Mouse (Mus musculus): ENCODE measurements around the gene Cct4. TPM values are rescaled to one million over a fixed set of nuclear protein-coding genes. Genes with fewer than 3 reads are reported as not detected.

Gene Cct4
- polyA plus RNA-seq, 1 experiment from 2014 or later: 271 TPM

DNA sequence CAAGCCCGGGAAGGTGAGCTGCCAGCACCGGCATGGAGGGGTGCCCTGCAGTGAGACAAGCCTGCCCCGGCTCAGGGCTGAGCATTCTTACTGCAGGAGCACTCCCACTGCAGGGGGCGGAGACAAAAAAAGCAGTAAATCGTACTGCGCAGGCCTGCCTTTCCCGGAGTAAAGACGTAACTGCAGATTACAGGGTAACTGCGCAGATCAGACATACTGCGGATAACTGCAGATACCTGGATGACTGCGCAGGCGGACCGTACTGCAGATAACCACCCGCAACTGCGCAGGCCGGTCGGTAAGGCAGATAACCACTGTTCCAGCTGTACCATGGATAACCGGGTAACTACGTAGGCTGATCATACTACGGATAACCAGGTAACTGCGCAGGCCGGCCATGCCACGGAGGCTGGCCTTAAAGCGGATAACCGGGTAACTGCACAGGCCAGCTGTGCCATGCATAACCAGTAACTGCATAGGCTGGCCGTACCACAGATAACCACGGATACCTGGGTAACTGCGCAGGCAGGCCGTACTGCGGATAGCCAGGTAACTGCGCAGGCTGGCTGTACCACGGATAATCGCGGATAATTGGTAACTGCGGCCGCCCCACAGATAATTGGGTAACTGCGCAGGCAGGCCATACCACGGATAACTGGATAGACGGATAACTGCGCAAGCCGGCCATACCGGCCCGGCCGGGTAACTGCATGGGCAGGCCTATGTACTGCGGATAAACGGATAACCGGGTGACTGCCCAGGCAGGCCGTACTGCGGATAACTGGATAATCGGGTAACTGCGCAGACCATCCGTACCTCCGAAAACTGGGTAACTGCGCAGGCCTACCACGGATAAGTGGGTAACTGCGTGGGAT is 18.2 kb upstream of the Cct4 start, which contains the start of gene Zrsr1:
TSS of gene Zrsr1 (plus strand) at position 171 of the 875 bp plus-strand sequence.
- peak within 1 kb of the TSS; percentile 62 for H3K4me2 ChIP-seq
- ATAC-seq (ENCODE audit: borderline replicate concordance, extremely low read depth, low FRiP score, low TSS enrichment): peak; percentile 76
- peak within 1 kb of the TSS; percentile 29 for H3K9ac ChIP-seq
- 0 out of 2 replicates have a peak, but pooled peaks cover 16% of the 10 kb centered on the region for H3K9me3 ChIP-seq
- H3K36me3 ChIP-seq: peaks cover 23% of the 10 kb centered on the region; the same call in 1 of the 2 replicates
- peaks cover 16% of the 10 kb centered on the region for H3K4me1 ChIP-seq
- 56% methylated on average over 56 of the region's 56 CpGs for WGBS
- H3K27ac ChIP-seq: peak within 1 kb of the TSS; percentile 72
- H3K27me3 ChIP-seq: no peaks in the 10 kb centered on the region
- H3K4me3 ChIP-seq: peak within 1 kb of the TSS; percentile 53

- H3K27me3 ChIP-seq: no peaks in the 10 kb centered on the region
- peak overlapping the region; percentile 46 for H3K9ac ChIP-seq
- peak overlapping the region; percentile 53 for H3K4me3 ChIP-seq
- peak; percentile 72 for ATAC-seq (ENCODE audit: borderline replicate concordance, extremely low read depth, low FRiP score, low TSS enrichment)
- 47% methylated on average over 44 of the region's 46 CpGs for WGBS
- 0 out of 2 replicates have a peak, but pooled peaks cover 16% of the 10 kb centered on the region for H3K9me3 ChIP-seq
- peak overlapping the region; percentile 62 for H3K4me2 ChIP-seq
- H3K4me1 ChIP-seq: peaks cover 16% of the 10 kb centered on the region
- peak overlapping the region; percentile 72 for H3K27ac ChIP-seq
- peaks cover 25% of the 10 kb centered on the region; the same call in 1 of the 2 replicates for H3K36me3 ChIP-seq
Observed at GRCm38 (mm10) chr11:22972746-22973526, 17.4 kb upstream of the Cct4 start.

DNA sequence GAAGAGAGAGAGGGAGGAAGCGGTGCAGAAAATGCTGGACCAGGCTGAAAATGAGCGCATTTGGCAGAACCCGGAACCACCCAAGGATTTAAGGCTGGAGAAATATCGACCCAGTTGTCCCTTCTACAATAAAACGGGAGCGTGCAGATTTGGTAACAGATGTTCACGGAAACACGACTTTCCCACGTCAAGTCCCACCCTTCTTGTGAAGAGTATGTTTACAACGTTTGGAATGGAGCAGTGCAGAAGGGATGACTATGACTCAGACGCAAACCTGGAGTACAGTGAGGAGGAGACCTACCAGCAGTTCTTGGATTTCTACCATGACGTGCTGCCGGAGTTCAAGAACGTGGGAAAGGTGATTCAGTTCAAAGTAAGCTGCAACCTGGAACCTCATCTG is 16.7 kb upstream of the Cct4 start:
- Histone ChIP-seq H3K27ac (peak overlapping the region; percentile 72), H3K4me3 (peak overlapping the region; percentile 53), H3K9me3 (0 out of 2 replicates have a peak, but pooled peaks cover 16% of the 10 kb centered on the region), H3K4me2 (peak overlapping the region; percentile 59), H3K36me3 (peaks cover 29% of the 10 kb centered on the region; the same call in 1 of the 2 replicates), H3K9ac (peak overlapping the region; percentile 46), H3K27me3 (no peaks in the 10 kb centered on the region), H3K4me1 (peaks cover 16% of the 10 kb centered on the region)
- no peak for ATAC-seq (ENCODE audit: borderline replicate concordance, extremely low read depth, low FRiP score, low TSS enrichment)
- WGBS: 33% methylated on average over 14 of the region's 14 CpGs

DNA sequence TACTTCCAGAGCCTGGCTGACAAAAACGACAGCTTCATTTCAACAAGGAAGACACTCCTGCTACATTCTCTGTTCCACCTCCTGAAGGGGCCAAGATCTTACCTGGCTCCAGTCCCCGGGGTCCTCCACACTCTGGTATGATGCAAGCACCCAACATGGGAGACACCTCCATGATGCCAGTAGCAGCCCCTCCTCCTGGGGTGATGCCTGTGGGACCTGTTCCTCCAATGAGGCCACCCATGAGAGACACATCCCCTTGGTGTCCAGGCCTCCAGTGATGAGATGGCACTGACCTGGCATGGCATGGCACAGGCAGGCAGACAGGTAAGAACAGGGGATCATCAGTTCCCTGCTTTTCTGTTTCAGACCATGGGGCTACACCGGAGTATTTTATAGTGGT is 12.1 kb upstream of the Cct4 start:
- H3K27me3 ChIP-seq: no peaks in the 10 kb centered on the region
- no peak overlapping the region for H3K9ac ChIP-seq
- WGBS: 85% methylated on average over 3 of the region's 3 CpGs
- no peak overlapping the region for H3K4me3 ChIP-seq
- H3K4me1 ChIP-seq: peaks cover 35% of the 10 kb centered on the region
- ATAC-seq (ENCODE audit: borderline replicate concordance, extremely low read depth, low FRiP score, low TSS enrichment): no peak
- H3K4me2 ChIP-seq: no peak overlapping the region
- 0 out of 2 replicates have a peak, but pooled peaks cover 8% of the 10 kb centered on the region for H3K9me3 ChIP-seq
- H3K27ac ChIP-seq: no peak overlapping the region
- H3K36me3 ChIP-seq: peaks cover 32% of the 10 kb centered on the region; the same call in 1 of the 2 replicates

- H3K4me1 ChIP-seq: peaks cover 35% of the 10 kb centered on the region
- ATAC-seq (ENCODE audit: borderline replicate concordance, extremely low read depth, low FRiP score, low TSS enrichment): no peak
- H3K4me2 ChIP-seq: no peak overlapping the region
- WGBS: 77% methylated on average over 1 of the region's 1 CpGs
- no peak overlapping the region for H3K9ac ChIP-seq
- 0 out of 2 replicates have a peak, but pooled peaks cover 7% of the 10 kb centered on the region for H3K9me3 ChIP-seq
- H3K4me3 ChIP-seq: no peak overlapping the region
- no peaks in the 10 kb centered on the region for H3K27me3 ChIP-seq
- no peak overlapping the region for H3K27ac ChIP-seq
- H3K36me3 ChIP-seq: peaks cover 27% of the 10 kb centered on the region; the same call in 1 of the 2 replicates
Observed at GRCm38 (mm10) chr11:22978711-22979110, 11.6 kb upstream of the Cct4 start.

GRCm38 (mm10) chr11:22979221-22979620 is 11.1 kb upstream of the Cct4 start:
- Histone ChIP-seq H3K9me3 (0 out of 2 replicates have a peak, but pooled peaks cover 2% of the 10 kb centered on the region), H3K27ac (no peak overlapping the region), H3K4me1 (peaks cover 32% of the 10 kb centered on the region), H3K27me3 (no peaks in the 10 kb centered on the region), H3K4me3 (no peak overlapping the region), H3K4me2 (no peak overlapping the region), H3K36me3 (peaks cover 22% of the 10 kb centered on the region; the same call in 1 of the 2 replicates), H3K9ac (no peak overlapping the region)
- ATAC-seq (ENCODE audit: borderline replicate concordance, extremely low read depth, low FRiP score, low TSS enrichment): no peak
- WGBS: 76% methylated on average over 1 of the region's 1 CpGs

DNA sequence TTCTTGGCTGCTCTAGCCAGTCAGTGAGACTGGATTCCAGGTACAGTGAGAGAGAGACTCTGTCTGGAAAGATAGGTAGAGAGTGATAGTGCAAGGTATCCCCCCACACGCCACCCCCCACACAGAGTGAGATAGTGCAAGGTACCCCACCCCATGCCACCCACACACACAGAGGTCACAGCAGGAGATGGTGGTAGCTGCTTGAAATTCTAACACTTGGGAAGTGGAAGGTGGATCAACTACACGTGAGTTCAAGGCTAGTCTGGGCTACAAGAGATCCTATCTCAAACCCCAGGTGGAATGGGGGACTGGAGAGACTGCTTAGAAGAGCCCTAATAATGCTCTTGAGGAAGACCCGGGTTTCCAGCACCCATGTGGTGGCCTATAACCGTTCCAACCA is 9.3 kb upstream of the Cct4 start:
- H3K4me3 ChIP-seq: peak overlapping the region; percentile 67
- H3K27ac ChIP-seq: peak overlapping the region; percentile 97; the same call in 1 of the 2 replicates
- peak overlapping the region; percentile 70 for H3K4me2 ChIP-seq
- no peak for ATAC-seq (ENCODE audit: borderline replicate concordance, extremely low read depth, low FRiP score, low TSS enrichment)
- peak overlapping the region; percentile 73 for H3K9ac ChIP-seq
- 24% methylated on average over 4 of the region's 4 CpGs for WGBS
- peaks cover 20% of the 10 kb centered on the region; the same call in 1 of the 2 replicates for H3K36me3 ChIP-seq
- no peaks in the 10 kb centered on the region for H3K9me3 ChIP-seq
- no peaks in the 10 kb centered on the region for H3K27me3 ChIP-seq
- H3K4me1 ChIP-seq: peaks cover 25% of the 10 kb centered on the region

GRCm38 (mm10) chr11:22981543-22981950 is 8.8 kb upstream of the Cct4 start:
- peak; percentile 40; the same call in 1 of the 2 replicates for ATAC-seq (ENCODE audit: borderline replicate concordance, extremely low read depth, low FRiP score, low TSS enrichment)
- Histone ChIP-seq H3K9me3 (no peaks in the 10 kb centered on the region), H3K4me1 (peaks cover 20% of the 10 kb centered on the region), H3K4me2 (peak overlapping the region; percentile 70), H3K27me3 (no peaks in the 10 kb centered on the region), H3K4me3 (peak overlapping the region; percentile 67), H3K36me3 (peaks cover 16% of the 10 kb centered on the region; the same call in 1 of the 2 replicates), H3K27ac (peak overlapping the region; percentile 97), H3K9ac (peak overlapping the region; percentile 73)
- under 1% methylated on average over 12 of the region's 12 CpGs for WGBS

- Histone ChIP-seq H3K27me3 (no peaks in the 10 kb centered on the region), H3K27ac (peak within 1 kb of the TSS; percentile 97), H3K4me1 (peaks cover 19% of the 10 kb centered on the region), H3K4me3 (peak within 1 kb of the TSS; percentile 67), H3K9ac (peak within 1 kb of the TSS; percentile 73), H3K36me3 (peaks cover 13% of the 10 kb centered on the region; the same call in 1 of the 2 replicates), H3K4me2 (peak within 1 kb of the TSS; percentile 70), H3K9me3 (no peaks in the 10 kb centered on the region)
- 3% methylated on average over 42 of the region's 42 CpGs for WGBS
- peak; percentile 93 for ATAC-seq (ENCODE audit: borderline replicate concordance, extremely low read depth, low FRiP score, low TSS enrichment)
Observed at GRCm38 (mm10) chr11:22981984-22982757, 8.1 kb upstream of the Cct4 start, which contains the start of the genes Gm28048 and Commd1. TSS of gene Gm28048 (minus strand) at chr11:22982090. TSS of gene Commd1 (minus strand) at chr11:22982382.

DNA sequence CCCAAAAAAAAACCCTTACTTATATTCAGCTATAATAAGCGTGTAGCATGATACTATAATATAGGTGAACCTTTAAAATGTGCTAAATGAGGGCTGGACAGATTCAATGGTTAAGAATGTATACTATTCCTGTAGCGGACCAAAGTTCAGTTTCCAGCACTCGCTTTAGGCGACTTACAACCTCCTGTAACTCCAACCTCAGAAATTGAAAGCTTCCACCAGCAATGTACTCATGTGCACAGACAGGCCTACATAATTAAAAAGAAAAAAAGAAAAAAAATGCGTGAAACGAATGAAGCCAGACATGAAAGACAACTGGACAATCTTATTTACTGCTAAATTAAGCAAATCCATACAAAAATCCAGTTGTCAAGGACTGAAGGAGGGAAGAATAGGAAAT is 7.5 kb upstream of the Cct4 start:
- Histone ChIP-seq H3K4me3 (no peak overlapping the region), H3K4me1 (peaks cover 23% of the 10 kb centered on the region), H3K9ac (no peak overlapping the region), H3K9me3 (no peaks in the 10 kb centered on the region), H3K4me2 (peak overlapping the region; percentile 70), H3K27ac (no peak overlapping the region), H3K36me3 (peaks cover 9% of the 10 kb centered on the region; the same call in 1 of the 2 replicates), H3K27me3 (no peaks in the 10 kb centered on the region)
- WGBS: 72% methylated on average over 6 of the region's 6 CpGs
- ATAC-seq (ENCODE audit: borderline replicate concordance, extremely low read depth, low FRiP score, low TSS enrichment): no peak

- WGBS: 72% methylated on average over 3 of the region's 3 CpGs
- Histone ChIP-seq H3K9me3 (no peaks in the 10 kb centered on the region), H3K27me3 (no peaks in the 10 kb centered on the region), H3K4me3 (no peak overlapping the region), H3K9ac (no peak overlapping the region), H3K36me3 (no peaks in the 10 kb centered on the region), H3K4me2 (no peak overlapping the region), H3K27ac (no peak overlapping the region), H3K4me1 (peaks cover 16% of the 10 kb centered on the region)
- no peak for ATAC-seq (ENCODE audit: borderline replicate concordance, extremely low read depth, low FRiP score, low TSS enrichment)
Observed at GRCm38 (mm10) chr11:22985510-22985909, 4.8 kb upstream of the Cct4 start.

Measured in lung, embryonic 15.5 days (tissue).